Mouse (Mus musculus): ENCODE data around the gene Smok3a. TPM values are rescaled to one million over a fixed set of nuclear protein-coding genes. Genes with fewer than 3 reads are reported as not detected.
"Not testable (repeated sequence)": the region's sequence is repeated elsewhere in the genome, so short reads cannot be mapped to it uniquely, and the experiment has no call there.

Smok3a gene
- polyA plus RNA-seq, 1 experiment from 2014 or later: not detected

DNA sequence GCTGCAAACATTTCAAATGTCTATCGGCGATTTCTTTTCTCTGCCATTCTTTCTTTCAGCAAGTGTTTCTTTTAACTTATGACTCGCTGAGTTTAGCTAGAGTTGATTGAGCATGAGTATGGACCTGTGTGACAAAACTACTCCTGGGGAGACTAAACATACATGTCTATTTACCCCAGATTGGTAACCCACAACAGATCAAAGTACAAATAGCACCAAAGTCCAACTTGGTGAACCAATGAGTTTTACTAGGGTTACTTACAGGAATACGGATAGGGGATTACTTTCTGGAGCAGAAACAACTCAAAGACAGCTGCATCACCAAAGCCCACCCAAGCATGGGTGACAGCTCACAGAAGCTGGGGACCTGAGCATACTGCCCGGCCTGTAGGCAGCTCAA lies 11.6 kb upstream of the Smok3a start:
- H3K9me3 ChIP-seq (ENCODE audit: control insufficient read depth, low read length): no peaks in the 10 kb centered on the region
- H3K36me3 ChIP-seq (ENCODE audit: control insufficient read depth, insufficient read depth, low read length): no peaks in the 10 kb centered on the region
- 94% methylated on average over 5 of the region's 5 CpGs for WGBS
- DNase-seq (ENCODE audit: low spot score) (no peak), ATAC-seq (ENCODE audit: insufficient read depth, low FRiP score, low TSS enrichment) (no peak)
- no peak overlapping the region for H3K4me3 ChIP-seq (ENCODE audit: low read depth, low read length)
- H3K27me3 ChIP-seq (ENCODE audit: control insufficient read depth, insufficient read depth, low read length): no peaks in the 10 kb centered on the region
- no peak overlapping the region for H3K27ac ChIP-seq (ENCODE audit: low read depth, low read length)
- H3K4me1 ChIP-seq (ENCODE audit: control insufficient read depth, insufficient read depth, low read length): no peaks in the 10 kb centered on the region
- no peak overlapping the region for H3K4me2 ChIP-seq (ENCODE audit: low read depth)
- H3K9ac ChIP-seq (ENCODE audit: low read length): no peak overlapping the region

GRCm38 (mm10) chr5:138012382-138012781 lies 8.7 kb upstream of the Smok3a start:
- Histone ChIP-seq H3K9me3 (ENCODE audit: control insufficient read depth, low read length) (no peaks in the 10 kb centered on the region), H3K27ac (ENCODE audit: low read depth, low read length) (no peak overlapping the region), H3K36me3 (ENCODE audit: control insufficient read depth, insufficient read depth, low read length) (no peaks in the 10 kb centered on the region), H3K27me3 (ENCODE audit: control insufficient read depth, insufficient read depth, low read length) (no peaks in the 10 kb centered on the region), H3K9ac (ENCODE audit: low read length) (no peak overlapping the region), H3K4me1 (ENCODE audit: control insufficient read depth, insufficient read depth, low read length) (no peaks in the 10 kb centered on the region), H3K4me2 (ENCODE audit: low read depth) (no peak overlapping the region), H3K4me3 (ENCODE audit: low read depth, low read length) (no peak overlapping the region)
- ATAC-seq (ENCODE audit: insufficient read depth, low FRiP score, low TSS enrichment) (no peak), DNase-seq (ENCODE audit: low spot score) (no peak)
- WGBS: 92% methylated on average over 5 of the region's 5 CpGs

DNA sequence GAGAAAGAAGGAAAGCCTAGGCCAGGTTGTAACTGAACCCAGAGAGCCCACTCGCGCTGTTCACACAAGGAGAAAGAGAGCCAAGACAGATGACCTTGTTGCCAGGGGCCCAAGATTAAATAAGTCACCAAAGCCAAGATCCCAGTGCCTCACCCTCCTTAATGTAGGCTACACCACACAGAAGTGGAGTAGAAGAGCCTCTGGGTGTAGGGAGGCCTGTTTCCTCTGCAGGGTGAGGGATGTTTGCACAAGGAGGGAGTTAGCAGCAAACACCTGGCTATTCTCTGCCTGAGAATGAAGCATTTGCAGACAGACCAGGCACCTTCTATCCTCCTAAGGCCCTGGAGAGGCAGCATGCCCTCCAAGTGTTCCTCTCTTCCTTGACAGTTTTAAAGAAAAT lies 4.5 kb upstream of the Smok3a start:
- Histone ChIP-seq H3K9me3 (ENCODE audit: control insufficient read depth, low read length) (no peaks in the 10 kb centered on the region), H3K4me2 (ENCODE audit: low read depth) (no peak overlapping the region), H3K4me1 (ENCODE audit: control insufficient read depth, insufficient read depth, low read length) (no peaks in the 10 kb centered on the region), H3K27ac (ENCODE audit: low read depth, low read length) (no peak overlapping the region), H3K36me3 (ENCODE audit: control insufficient read depth, insufficient read depth, low read length) (no peaks in the 10 kb centered on the region), H3K4me3 (ENCODE audit: low read depth, low read length) (no peak overlapping the region), H3K9ac (ENCODE audit: low read length) (no peak overlapping the region), H3K27me3 (ENCODE audit: control insufficient read depth, insufficient read depth, low read length) (no peaks in the 10 kb centered on the region)
- WGBS: 94% methylated on average over 2 of the region's 2 CpGs
- ATAC-seq (ENCODE audit: insufficient read depth, low FRiP score, low TSS enrichment) (no peak), DNase-seq (ENCODE audit: low spot score) (no peak)

- Histone ChIP-seq H3K36me3 (ENCODE audit: control insufficient read depth, insufficient read depth, low read length) (no peaks in the 10 kb centered on the region), H3K4me1 (ENCODE audit: control insufficient read depth, insufficient read depth, low read length) (no peaks in the 10 kb centered on the region), H3K9me3 (ENCODE audit: control insufficient read depth, low read length) (no peaks in the 10 kb centered on the region), H3K4me3 (ENCODE audit: low read depth, low read length) (no peak overlapping the region), H3K9ac (ENCODE audit: low read length) (no peak overlapping the region), H3K27me3 (ENCODE audit: control insufficient read depth, insufficient read depth, low read length) (no peaks in the 10 kb centered on the region), H3K4me2 (ENCODE audit: low read depth) (no peak overlapping the region), H3K27ac (ENCODE audit: low read depth, low read length) (no peak overlapping the region)
- DNase-seq (ENCODE audit: low spot score) (no peak), ATAC-seq (ENCODE audit: insufficient read depth, low FRiP score, low TSS enrichment) (no peak)
These were observed 4.1 kb upstream of the Smok3a start for GRCm38 (mm10) chr5:138016997-138017396.

DNA sequence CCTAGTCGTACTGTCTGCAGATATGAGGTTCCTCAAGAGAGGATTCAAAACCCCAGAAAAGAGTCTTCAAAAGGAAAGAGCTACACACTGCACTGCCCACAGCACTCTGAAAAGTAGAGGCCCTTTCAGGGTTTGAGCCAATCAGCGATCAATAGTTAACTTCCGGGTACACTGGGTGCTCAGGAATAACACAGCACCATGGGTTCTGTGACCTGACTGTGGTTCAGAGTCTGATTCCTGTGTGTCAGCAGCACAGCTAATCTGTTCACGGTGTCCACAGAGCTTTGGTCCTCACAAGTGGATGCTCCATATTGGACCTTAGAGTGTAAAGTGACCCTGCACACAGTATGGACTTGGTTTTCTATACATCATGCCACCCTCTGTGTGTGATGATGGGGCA lies 1.5 kb upstream of the Smok3a start:
- not testable (repeated sequence) for DNase-seq (ENCODE audit: low spot score); ATAC-seq (ENCODE audit: insufficient read depth, low FRiP score, low TSS enrichment); H3K9ac ChIP-seq (ENCODE audit: low read length); H3K36me3 ChIP-seq (ENCODE audit: control insufficient read depth, insufficient read depth, low read length); H3K4me1 ChIP-seq (ENCODE audit: control insufficient read depth, insufficient read depth, low read length); H3K9me3 ChIP-seq (ENCODE audit: control insufficient read depth, low read length); H3K4me2 ChIP-seq (ENCODE audit: low read depth); H3K27ac ChIP-seq (ENCODE audit: low read depth, low read length); H3K4me3 ChIP-seq (ENCODE audit: low read depth, low read length); H3K27me3 ChIP-seq (ENCODE audit: control insufficient read depth, insufficient read depth, low read length)
- 87% methylated on average over 3 of the region's 4 CpGs for WGBS

- H3K27ac ChIP-seq (ENCODE audit: low read depth, low read length); H3K4me3 ChIP-seq (ENCODE audit: low read depth, low read length); ATAC-seq (ENCODE audit: insufficient read depth, low FRiP score, low TSS enrichment); H3K36me3 ChIP-seq (ENCODE audit: control insufficient read depth, insufficient read depth, low read length); H3K4me2 ChIP-seq (ENCODE audit: low read depth); H3K9me3 ChIP-seq (ENCODE audit: control insufficient read depth, low read length); DNase-seq (ENCODE audit: low spot score); H3K27me3 ChIP-seq (ENCODE audit: control insufficient read depth, insufficient read depth, low read length); H3K4me1 ChIP-seq (ENCODE audit: control insufficient read depth, insufficient read depth, low read length); H3K9ac ChIP-seq (ENCODE audit: low read length): not testable (repeated sequence)
- WGBS: no CpG with 5 or more reads among the region's 5 CpGs
These were observed 31.8 kb downstream of the Smok3a start, which contains the start of gene Smok3c for GRCm38 (mm10) chr5:138052894-138053293. Gene Smok3c (plus strand): TSS chr5:138053194.

- Histone ChIP-seq H3K27ac (ENCODE audit: low read depth, low read length) (no peak overlapping the region), H3K4me1 (ENCODE audit: control insufficient read depth, insufficient read depth, low read length) (no peaks in the 10 kb centered on the region), H3K9ac (ENCODE audit: low read length) (no peak overlapping the region), H3K4me3 (ENCODE audit: low read depth, low read length) (no peak overlapping the region), H3K9me3 (ENCODE audit: control insufficient read depth, low read length) (no peaks in the 10 kb centered on the region), H3K4me2 (ENCODE audit: low read depth) (no peak overlapping the region), H3K36me3 (ENCODE audit: control insufficient read depth, insufficient read depth, low read length) (no peaks in the 10 kb centered on the region), H3K27me3 (ENCODE audit: control insufficient read depth, insufficient read depth, low read length) (no peaks in the 10 kb centered on the region)
- no peak for DNase-seq (ENCODE audit: low spot score)
- ATAC-seq (ENCODE audit: insufficient read depth, low FRiP score, low TSS enrichment): no peak
- 85% methylated on average over 4 of the region's 4 CpGs for WGBS
These were observed 52.7 kb downstream of the Smok3a start for GRCm38 (mm10) chr5:138073803-138074202.

DNA sequence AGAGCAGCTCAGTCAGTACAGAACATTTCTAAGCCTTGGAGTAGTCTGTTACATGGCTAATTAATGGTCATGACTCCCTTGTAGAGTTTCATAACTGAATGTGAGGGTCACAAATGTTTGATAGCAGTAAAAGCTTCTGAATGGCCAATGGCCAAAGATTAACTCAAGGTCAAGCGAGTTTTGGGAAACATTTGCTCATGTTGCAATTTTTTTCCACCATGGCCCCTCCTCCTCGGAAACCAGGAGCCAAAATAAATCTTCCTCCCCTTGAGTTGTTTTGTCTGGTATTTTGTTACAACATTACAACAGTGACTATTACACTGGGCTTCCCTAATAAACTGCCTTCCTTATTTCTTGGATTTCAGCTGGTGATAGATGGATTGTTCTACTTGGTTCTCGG lies 54.6 kb downstream of the Smok3a start:
- no peak overlapping the region for H3K4me3 ChIP-seq (ENCODE audit: low read depth, low read length)
- no peak for DNase-seq (ENCODE audit: low spot score)
- 78% methylated on average over 3 of the region's 3 CpGs for WGBS

GRCm38 (mm10) chr5:138076148-138076547 lies 55.1 kb downstream of the Smok3a start:
- ATAC-seq (ENCODE audit: insufficient read depth, low FRiP score, low TSS enrichment) (no peak), DNase-seq (ENCODE audit: low spot score) (no peak)
- Histone ChIP-seq H3K27me3 (ENCODE audit: control insufficient read depth, insufficient read depth, low read length) (no peaks in the 10 kb centered on the region), H3K9me3 (ENCODE audit: control insufficient read depth, low read length) (no peaks in the 10 kb centered on the region), H3K27ac (ENCODE audit: low read depth, low read length) (no peak overlapping the region), H3K4me1 (ENCODE audit: control insufficient read depth, insufficient read depth, low read length) (no peaks in the 10 kb centered on the region), H3K36me3 (ENCODE audit: control insufficient read depth, insufficient read depth, low read length) (no peaks in the 10 kb centered on the region), H3K9ac (ENCODE audit: low read length) (no peak overlapping the region), H3K4me2 (ENCODE audit: low read depth) (no peak overlapping the region), H3K4me3 (ENCODE audit: low read depth, low read length) (no peak overlapping the region)
- 54% methylated on average over 2 of the region's 2 CpGs for WGBS

More for the DNA sequence above, 54.6 kb downstream of the Smok3a start:
- Histone ChIP-seq H3K4me2 (ENCODE audit: low read depth) (no peak overlapping the region), H3K36me3 (ENCODE audit: control insufficient read depth, insufficient read depth, low read length) (no peaks in the 10 kb centered on the region), H3K4me1 (ENCODE audit: control insufficient read depth, insufficient read depth, low read length) (no peaks in the 10 kb centered on the region), H3K9me3 (ENCODE audit: control insufficient read depth, low read length) (no peaks in the 10 kb centered on the region), H3K27me3 (ENCODE audit: control insufficient read depth, insufficient read depth, low read length) (no peaks in the 10 kb centered on the region), H3K9ac (ENCODE audit: low read length) (no peak overlapping the region), H3K27ac (ENCODE audit: low read depth, low read length) (no peak overlapping the region)
- no peak for ATAC-seq (ENCODE audit: insufficient read depth, low FRiP score, low TSS enrichment)

Data from neural tube, embryonic 11.5 days (tissue).